8 mouse cellular contexts compared by ENCODE assay signal in the genomic region with DNA sequence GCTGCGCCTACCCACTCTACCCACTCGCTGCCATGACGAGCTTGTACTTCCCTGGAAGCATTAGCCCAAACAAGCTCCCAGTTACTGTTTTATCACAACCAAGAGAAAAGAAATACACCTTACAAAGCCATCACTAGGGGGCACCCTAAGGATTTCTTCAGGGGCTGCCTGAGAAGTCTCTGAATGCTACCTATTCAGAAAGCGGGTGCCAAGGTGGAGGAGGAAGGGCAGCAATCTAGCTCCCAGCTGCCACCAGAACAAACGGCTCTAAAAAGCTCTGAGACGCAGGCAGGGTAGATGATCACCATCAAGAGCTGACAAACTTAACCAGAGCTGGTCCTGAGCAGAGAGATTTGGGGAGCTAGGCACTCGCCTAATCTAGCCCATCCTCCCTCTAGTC. TPM values are rescaled to one million over a fixed set of nuclear protein-coding genes. Genes with fewer than 3 reads are reported as not detected.
A peak's percentile ranks its signal among the peaks of the same experiment; 100 is the strongest.
DNase-seq lines count a peak whose midpoint lies in the region; TF ChIP-seq lines count a peak whose summit lies in the region.

No protein-coding gene starts in this region.

- H3K9me3 ChIP-seq in megakaryocyte, embryonic 14.5 days = no peaks in the 10 kb centered on the region

- no peaks in the 10 kb centered on the region for H3K27me3 ChIP-seq in megakaryocyte, embryonic 14.5 days (replicated peaks)

- TF ChIP-seq CTCF in gastrocnemius, adult 2 months (IDR thresholded peaks at IDR 0.05) = peak; percentile 76

- H3K4me3 ChIP-seq in gastrocnemius, adult 2 months = no peak overlapping the region
- peak overlapping the region; percentile 74 for H3K4me3 ChIP-seq in megakaryocyte, embryonic 14.5 days (replicated peaks)

- intact Hi-C loops in gastrocnemius, adult 2 months (cut with DNase I) = loop anchor here (1.0 kb wide), 1 partner anchor 47 kb away; no protein-coding TSS in a partner anchor

- H3K4me1 ChIP-seq in megakaryocyte, embryonic 14.5 days = peaks cover 57% of the 10 kb centered on the region

- H3K27ac ChIP-seq in gastrocnemius, adult 2 months = no peak overlapping the region; the same call in 1 of the 2 replicates

- peaks cover 95% of the 10 kb centered on the region for H3K36me3 ChIP-seq in megakaryocyte, embryonic 14.5 days (replicated peaks; ENCODE audit: low read length)

- peak; percentile 62 for DNase-seq in gastrocnemius, adult 2 months
- no peak for DNase-seq in gastrocnemius, postnatal 4 days (ENCODE audit: low spot score in 2 of 2)
- peak; percentile 81 for DNase-seq in CD4-positive, CD25-positive, alpha-beta regulatory T cell, adult 2 months (ENCODE audit: low read depth, low spot score)
- peak; percentile 59 for DNase-seq in c-Kit-positive CD71-positive TER-119-negative erythroid progenitor cells, embryonic 14.5 days (ENCODE audit: low read depth)
- peak; percentile 47 to 94 for DNase-seq in frontal cortex, adult 2 months (ENCODE audit: extremely low spot score in 1 of 2, low spot score in 1 of 2)
- peak; percentile 57 for DNase-seq in layer of hippocampus, adult 9-10 months (ENCODE audit: low spot score)
- peak; percentile 75 for DNase-seq in thymus, postnatal 14 days

RNA-seq across cellular contexts. Expression of gene Stau1, which starts 39.3 kb away (rescaled TPM):
- 10 to 100 TPM; 35.3 to 37.0 TPM for total RNA-seq in gastrocnemius, adult 2 months (2021)
- total RNA-seq in gastrocnemius, postnatal 4 days (2021) = 10 to 100 TPM; 63.1 to 64.5 TPM
- polyA plus RNA-seq in frontal cortex, adult 2 months (2012; rRNA removed) = 54.9 and 57.5 TPM in 2 replicates
- polyA plus RNA-seq in megakaryocyte, embryonic 14.5 days (2012; ENCODE audit: insufficient read depth, low replicate concordance) = 10.0 and 13.2 TPM in 2 replicates

RNA-seq across cellular contexts. Expression of gene Cse1l, which starts 51.0 kb away (rescaled TPM):
- total RNA-seq in gastrocnemius, adult 2 months (2021) = 10 to 100 TPM; 55.6 to 57.4 TPM
- 10 to 100 TPM; 52.9 to 53.8 TPM for total RNA-seq in gastrocnemius, postnatal 4 days (2021)
- polyA plus RNA-seq in frontal cortex, adult 2 months (2012; rRNA removed) = 43.8 and 48.1 TPM in 2 replicates
- polyA plus RNA-seq in megakaryocyte, embryonic 14.5 days (2012; ENCODE audit: insufficient read depth, low replicate concordance) = 3.6 TPM in 1 of 2 replicates, not detected in the other

RNA-seq across cellular contexts. Expression of gene Ddx27, which starts 58.2 kb away (rescaled TPM):
- 10 to 100 TPM in 1 of 2 experiments, 1 to 10 TPM in 1; 9.3 to 10.1 TPM for total RNA-seq in gastrocnemius, adult 2 months (2021)
- 10 to 100 TPM; 19.1 to 22.9 TPM for total RNA-seq in gastrocnemius, postnatal 4 days (2021)
- 36.7 and 42.6 TPM in 2 replicates for polyA plus RNA-seq in frontal cortex, adult 2 months (2012; rRNA removed)
- polyA plus RNA-seq in megakaryocyte, embryonic 14.5 days (2012; ENCODE audit: insufficient read depth, low replicate concordance) = 26.6 and 26.8 TPM in 2 replicates

Comparison
In these comparisons a context has a peak if more than half of its experiments do, and no peak if none do; other contexts are left out.
1. DNase-seq: peak in gastrocnemius, adult 2 months (single experiment), CD4-positive, CD25-positive, alpha-beta regulatory T cell, adult 2 months (single experiment), c-Kit-positive CD71-positive TER-119-negative erythroid progenitor cells, embryonic 14.5 days (single experiment), frontal cortex, adult 2 months (2 of 2), layer of hippocampus, adult 9-10 months (single experiment) and thymus, postnatal 14 days (single experiment); none in gastrocnemius, postnatal 4 days (0 of 2).